Mouse (Mus musculus): ENCODE measurements around the gene Gm13697. TPM values are rescaled to one million over a fixed set of nuclear protein-coding genes. Genes with fewer than 3 reads are reported as not detected.

Gene Gm13697
- 2.3 TPM for total RNA-seq (2023)

DNA sequence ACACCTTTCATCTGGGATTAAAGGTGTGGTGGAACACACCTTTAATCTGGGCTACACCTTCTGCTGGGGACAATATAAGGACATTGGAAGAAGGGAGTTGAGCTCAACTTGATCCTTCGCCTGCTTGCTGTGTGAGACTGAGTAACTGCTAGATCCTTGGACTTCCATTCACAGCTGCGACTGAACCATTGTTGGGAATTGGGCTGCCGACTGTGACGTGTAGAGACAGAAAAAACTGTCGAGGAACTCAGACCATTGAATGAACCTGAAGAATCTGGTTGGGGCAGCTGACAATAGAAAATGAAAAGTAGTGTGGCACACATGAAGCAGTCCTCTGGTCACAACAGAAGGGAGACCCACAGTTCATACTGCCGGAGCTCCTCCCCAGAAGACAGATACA is at the start of gene Gm13697:
Gene Gm13697 (plus strand): TSS at position 301 of the 400 bp plus-strand sequence.

DNA sequence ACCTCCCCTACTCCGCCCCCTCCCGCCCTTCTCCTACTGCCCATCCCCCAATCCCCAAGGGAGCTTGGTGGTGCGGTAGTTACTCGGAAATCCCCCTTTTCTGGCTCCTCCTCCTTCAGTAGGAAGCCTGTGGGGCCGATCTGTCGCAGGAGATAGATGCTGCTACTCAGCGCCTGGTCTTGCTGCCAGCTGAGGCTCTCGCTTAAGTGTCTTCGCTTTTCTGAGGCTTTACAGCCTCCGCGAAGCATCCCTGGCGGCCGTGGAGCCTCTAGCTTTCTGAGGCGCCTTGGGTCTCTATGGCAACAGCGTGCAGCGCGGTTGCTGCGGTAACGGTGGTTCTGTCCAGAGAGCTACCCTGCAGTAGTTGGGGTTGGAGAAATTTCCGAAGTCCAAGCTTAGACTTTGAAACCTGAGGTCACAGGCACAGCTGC is 43.6 kb upstream of the Gm13697 start, which contains the start of gene Zswim2:
Gene Zswim2 (minus strand): TSS at position 298 of the 431 bp plus-strand sequence.

DNA sequence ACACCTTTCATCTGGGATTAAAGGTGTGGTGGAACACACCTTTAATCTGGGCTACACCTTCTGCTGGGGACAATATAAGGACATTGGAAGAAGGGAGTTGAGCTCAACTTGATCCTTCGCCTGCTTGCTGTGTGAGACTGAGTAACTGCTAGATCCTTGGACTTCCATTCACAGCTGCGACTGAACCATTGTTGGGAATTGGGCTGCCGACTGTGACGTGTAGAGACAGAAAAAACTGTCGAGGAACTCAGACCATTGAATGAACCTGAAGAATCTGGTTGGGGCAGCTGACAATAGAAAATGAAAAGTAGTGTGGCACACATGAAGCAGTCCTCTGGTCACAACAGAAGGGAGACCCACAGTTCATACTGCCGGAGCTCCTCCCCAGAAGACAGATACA is 29.1 kb upstream of the Gm13697 start, which contains the start of gene Gm13698:
Gene Gm13698 (plus strand): TSS at position 301 of the 400 bp plus-strand sequence.

DNA sequence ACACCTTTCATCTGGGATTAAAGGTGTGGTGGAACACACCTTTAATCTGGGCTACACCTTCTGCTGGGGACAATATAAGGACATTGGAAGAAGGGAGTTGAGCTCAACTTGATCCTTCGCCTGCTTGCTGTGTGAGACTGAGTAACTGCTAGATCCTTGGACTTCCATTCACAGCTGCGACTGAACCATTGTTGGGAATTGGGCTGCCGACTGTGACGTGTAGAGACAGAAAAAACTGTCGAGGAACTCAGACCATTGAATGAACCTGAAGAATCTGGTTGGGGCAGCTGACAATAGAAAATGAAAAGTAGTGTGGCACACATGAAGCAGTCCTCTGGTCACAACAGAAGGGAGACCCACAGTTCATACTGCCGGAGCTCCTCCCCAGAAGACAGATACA is 23.3 kb upstream of the Gm13697 start, which contains the start of gene Gm13693:
Gene Gm13693 (plus strand): TSS at position 301 of the 400 bp plus-strand sequence.

DNA sequence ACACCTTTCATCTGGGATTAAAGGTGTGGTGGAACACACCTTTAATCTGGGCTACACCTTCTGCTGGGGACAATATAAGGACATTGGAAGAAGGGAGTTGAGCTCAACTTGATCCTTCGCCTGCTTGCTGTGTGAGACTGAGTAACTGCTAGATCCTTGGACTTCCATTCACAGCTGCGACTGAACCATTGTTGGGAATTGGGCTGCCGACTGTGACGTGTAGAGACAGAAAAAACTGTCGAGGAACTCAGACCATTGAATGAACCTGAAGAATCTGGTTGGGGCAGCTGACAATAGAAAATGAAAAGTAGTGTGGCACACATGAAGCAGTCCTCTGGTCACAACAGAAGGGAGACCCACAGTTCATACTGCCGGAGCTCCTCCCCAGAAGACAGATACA is 17.5 kb upstream of the Gm13697 start, which contains the start of gene Gm13695:
Gene Gm13695 (plus strand): TSS at position 301 of the 400 bp plus-strand sequence.

GRCm38 (mm10) chr2:83972823-83973222 is 11.7 kb upstream of the Gm13697 start, which contains the start of gene Gm13696:
Gene Gm13696, plus strand, starts transcription at chr2:83973123.

GRCm38 (mm10) chr2:83978633-83979032 is 5.9 kb upstream of the Gm13697 start, which contains the start of gene Gm13694:
Gene Gm13694, plus strand, starts transcription at chr2:83978933.

DNA sequence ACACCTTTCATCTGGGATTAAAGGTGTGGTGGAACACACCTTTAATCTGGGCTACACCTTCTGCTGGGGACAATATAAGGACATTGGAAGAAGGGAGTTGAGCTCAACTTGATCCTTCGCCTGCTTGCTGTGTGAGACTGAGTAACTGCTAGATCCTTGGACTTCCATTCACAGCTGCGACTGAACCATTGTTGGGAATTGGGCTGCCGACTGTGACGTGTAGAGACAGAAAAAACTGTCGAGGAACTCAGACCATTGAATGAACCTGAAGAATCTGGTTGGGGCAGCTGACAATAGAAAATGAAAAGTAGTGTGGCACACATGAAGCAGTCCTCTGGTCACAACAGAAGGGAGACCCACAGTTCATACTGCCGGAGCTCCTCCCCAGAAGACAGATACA is 5.7 kb downstream of the Gm13697 start, which contains the start of gene Gm13691:
Gene Gm13691 (plus strand): TSS at position 301 of the 400 bp plus-strand sequence.

Other genes starting within 250 kb of the Gm13697 start
- gene Fam171b, start 172.1 kb upstream of the Gm13697 start, total RNA-seq (2023): 0.82 TPM
- gene Zswim2, start 43.5 kb upstream of the Gm13697 start, total RNA-seq (2023): not detected
- gene Gm13698, start 29.1 kb upstream of the Gm13697 start, total RNA-seq (2023): 2.3 TPM
- 2.3 TPM for gene Gm13693, start 23.2 kb upstream of the Gm13697 start, total RNA-seq (2023)
- gene Gm13695, start 17.4 kb upstream of the Gm13697 start, total RNA-seq (2023): not detected
- 2.3 TPM for gene Gm13696, start 11.6 kb upstream of the Gm13697 start, total RNA-seq (2023)
- 2.3 TPM for gene Gm13694, start 5.8 kb upstream of the Gm13697 start, total RNA-seq (2023)
- gene Gm13691, start 5.8 kb downstream of the Gm13697 start, total RNA-seq (2023): 2.3 TPM